Mouse (Mus musculus): ENCODE data around the gene Klhdc9.

The Klhdc9 gene

GRCm38 (mm10) chr1:171309321-171309720, 51.3 kb downstream of the Klhdc9 start:
- H3K4me3 ChIP-seq (replicated peaks; ENCODE audit: low read length) = no peak overlapping the region
- H3K36me3 ChIP-seq (ENCODE audit: insufficient read depth, low read length) = no peaks in the 10 kb centered on the region
- H3K9me3 ChIP-seq (ENCODE audit: low read length) = no peaks in the 10 kb centered on the region
- peaks cover 7% of the 10 kb centered on the region; the same call in 1 of the 2 replicates for H3K4me1 ChIP-seq (replicated peaks; ENCODE audit: low read depth, low read length)
- TF ChIP-seq POU5F1 (IDR thresholded peaks at IDR 0.05; ENCODE audit: borderline replicate concordance, low read length) (no peak), NANOG (IDR thresholded peaks at IDR 0.05; ENCODE audit: borderline replicate concordance, low read length) (no peak), CTCF (conservative IDR thresholded peaks at IDR 0.05; ENCODE audit: low read length) (no peak)
- H3K27me3 ChIP-seq (ENCODE audit: insufficient read depth, low read length) = no peaks in the 10 kb centered on the region

Data from E14TG2a.4 (cell line).